Mouse (Mus musculus): Measurements from ENCODE around the gene Cdc6.

Gene Cdc6

DNA sequence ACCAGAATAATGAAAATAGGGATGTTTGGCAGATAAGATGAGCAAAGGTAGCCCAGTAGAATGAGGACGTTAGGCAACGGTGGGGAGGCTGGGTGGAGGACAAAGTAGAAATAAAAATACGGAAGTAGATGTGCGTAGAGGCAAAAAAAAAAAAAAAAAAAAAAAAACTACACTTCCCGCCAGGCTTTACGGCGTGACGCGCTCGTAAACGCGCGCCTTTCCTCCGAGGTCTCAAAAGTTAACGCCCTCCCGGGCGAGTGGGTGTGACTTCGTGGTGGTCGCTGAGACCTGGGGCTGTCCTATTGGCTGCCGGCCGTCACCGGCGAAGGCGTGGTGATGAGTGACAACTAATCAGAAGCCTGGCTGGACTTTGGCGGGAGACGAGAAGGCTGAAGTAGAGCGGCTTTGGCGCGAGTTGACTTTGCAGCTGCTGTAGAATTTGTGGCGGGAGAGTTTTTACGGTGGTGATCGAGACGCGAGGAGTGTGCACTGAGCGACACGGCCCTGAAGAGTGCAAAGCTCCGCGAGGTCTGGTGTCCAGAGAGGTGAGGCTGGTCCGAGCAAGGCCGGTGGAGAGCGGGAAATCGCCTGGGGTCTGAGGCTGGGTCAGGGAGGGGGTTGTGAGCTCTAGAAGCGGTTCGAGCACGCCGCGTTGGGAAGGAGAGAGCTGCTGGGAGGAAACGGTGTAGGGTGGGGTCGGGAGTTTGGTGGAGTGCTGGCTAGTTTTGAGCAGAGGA is at the start of gene Cdc6:
Gene Cdc6, plus strand, starts transcription at position 365 of the 737 bp plus-strand sequence.
- TF ChIP-seq GATA4 (IDR thresholded peaks at IDR 0.05; ENCODE audit: insufficient replicate concordance, low read length) = no peak; the same call in 1 of the 2 replicates

DNA sequence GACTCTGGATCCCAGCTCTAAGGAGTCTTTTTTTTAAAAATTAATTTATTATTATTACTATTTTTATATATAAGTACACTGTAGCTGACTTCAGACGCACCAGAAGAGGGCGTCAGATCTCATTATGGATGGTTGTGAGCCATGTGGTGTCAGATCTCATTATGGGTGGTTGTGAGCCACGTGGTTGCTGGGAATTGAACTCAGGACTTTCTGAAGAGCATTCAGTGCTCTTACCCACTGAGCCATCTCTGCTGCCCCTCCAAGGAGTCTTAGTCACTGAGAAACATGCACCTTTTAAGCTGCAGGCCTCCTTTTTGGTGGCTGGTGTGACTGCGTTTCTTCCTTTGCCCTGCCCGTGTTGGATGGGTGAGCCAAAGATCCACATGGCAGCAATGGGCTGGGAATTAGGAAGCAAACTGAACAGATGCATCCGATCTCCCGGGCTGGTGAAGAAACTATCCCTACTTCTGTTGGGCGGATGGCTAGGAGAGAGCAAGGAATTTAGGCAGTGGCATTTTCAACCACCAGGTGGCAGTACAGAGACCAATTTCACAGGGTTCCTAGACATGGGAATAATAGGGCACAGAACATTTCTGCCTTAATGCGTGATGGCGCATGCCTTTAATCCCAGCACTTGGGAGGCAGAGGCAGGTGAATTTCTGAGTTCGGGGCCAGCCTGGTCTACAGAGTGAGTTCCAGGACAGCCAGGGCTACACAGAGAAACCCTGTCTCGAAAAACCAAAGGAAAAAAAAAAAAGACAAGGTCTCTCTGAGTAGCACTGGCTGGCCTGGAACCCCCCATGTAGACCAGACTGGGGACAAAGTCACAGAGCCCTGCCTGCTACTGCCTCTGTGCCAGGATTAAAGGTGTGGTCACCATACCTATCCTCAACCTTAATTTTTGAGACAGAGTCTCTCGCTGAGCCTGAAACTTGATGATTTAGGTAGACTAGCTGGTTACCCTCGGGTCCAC is 48.6 kb upstream of the Cdc6 start:
- TF ChIP-seq GATA4 (IDR thresholded peaks at IDR 0.05; ENCODE audit: insufficient replicate concordance, low read length) = no peak

DNA sequence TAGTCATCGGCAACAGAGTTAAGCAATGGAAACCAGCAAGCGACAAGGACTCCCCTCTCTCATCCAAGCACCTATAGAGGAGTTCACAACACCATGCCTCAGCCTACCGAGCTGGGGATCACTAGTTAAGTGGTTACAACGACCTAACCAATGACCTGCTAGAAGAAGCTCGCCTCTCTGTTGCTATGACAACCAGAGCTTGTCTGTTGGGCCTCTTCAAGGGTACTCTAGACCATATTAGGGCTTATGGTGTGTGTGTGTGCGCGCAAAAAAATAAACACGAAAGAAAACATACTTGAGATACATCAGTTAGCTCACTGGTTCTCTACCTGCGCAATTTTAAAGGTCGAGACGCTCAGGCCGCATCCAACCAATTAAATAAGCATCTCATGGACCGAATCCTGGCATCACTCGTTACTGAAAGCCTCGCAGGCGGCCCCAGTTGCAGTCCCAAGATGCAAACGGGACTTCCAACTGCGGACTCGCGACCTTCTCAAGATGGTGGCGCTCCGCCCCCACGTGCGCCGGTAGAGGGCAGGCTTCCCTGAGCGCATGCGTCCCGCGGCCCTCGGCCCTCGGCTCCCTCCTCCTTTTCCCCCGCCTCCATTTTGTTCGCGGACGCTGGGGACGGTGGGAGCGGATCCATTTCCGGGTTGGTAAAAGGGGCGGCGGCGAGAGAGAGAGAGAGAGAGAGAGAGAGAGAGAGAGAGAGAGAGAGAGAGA is 44.4 kb upstream of the Cdc6 start, which contains the start of gene Wipf2:
Gene Wipf2, plus strand, starts transcription at position 611 of the 723 bp plus-strand sequence.
- TF ChIP-seq GATA4 (IDR thresholded peaks at IDR 0.05; ENCODE audit: insufficient replicate concordance, low read length) = no peak

DNA sequence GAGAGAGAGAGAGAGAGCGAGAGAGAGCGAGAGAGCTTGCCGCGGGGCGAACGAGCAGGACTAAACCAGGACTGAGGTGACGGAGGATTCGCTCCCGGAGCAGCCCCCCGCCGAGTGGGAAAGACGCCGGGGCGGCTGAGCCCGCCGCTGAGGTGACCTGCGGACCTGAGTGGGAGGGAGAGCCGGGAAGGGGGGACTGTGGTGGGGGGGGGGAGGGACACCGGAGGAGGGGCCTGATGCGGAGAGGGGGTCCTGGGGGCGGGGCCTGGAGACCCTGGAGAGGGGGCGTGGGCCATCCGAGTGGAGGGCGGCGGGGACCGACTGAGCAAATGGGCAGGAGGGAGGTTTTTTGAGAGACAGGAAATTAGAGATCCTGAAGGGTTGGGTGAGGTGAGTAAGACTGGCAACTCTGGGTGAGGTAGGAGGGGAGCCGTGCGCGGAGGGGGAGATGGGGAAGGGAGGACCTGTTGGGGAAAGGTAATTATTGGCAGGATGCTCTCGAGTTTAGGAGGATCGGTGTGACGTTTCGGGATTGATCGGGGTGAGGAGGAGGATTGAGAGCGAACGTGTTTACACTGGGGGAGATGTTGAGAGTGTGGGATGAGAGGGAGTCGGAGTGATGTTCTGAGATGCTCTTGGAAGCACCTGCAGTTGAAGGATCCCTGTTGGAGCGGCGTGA is 43.7 kb upstream of the Cdc6 start:
- TF ChIP-seq GATA4 (IDR thresholded peaks at IDR 0.05; ENCODE audit: insufficient replicate concordance, low read length) = no peak

DNA sequence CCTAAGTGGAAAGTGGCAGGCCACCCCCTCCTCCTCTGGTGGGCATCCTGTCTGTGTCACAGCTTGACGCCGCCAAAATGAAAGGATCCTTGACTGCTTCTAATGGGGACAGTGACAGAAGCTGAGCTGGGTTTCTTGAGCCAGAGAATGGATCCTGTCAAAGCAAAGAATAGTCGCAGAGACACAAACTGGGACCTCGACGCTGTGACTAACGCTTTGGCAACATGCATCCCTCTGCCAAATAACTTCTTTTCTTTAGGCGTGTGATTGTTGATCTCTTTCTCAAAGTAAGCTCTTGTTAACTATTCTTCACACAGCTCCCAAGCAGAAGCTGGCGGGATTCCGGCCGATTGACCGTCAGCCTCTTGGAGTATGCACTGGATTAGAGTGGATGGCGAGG is 40.3 kb upstream of the Cdc6 start:
- TF ChIP-seq GATA4 (IDR thresholded peaks at IDR 0.05; ENCODE audit: insufficient replicate concordance, low read length) = no peak

DNA sequence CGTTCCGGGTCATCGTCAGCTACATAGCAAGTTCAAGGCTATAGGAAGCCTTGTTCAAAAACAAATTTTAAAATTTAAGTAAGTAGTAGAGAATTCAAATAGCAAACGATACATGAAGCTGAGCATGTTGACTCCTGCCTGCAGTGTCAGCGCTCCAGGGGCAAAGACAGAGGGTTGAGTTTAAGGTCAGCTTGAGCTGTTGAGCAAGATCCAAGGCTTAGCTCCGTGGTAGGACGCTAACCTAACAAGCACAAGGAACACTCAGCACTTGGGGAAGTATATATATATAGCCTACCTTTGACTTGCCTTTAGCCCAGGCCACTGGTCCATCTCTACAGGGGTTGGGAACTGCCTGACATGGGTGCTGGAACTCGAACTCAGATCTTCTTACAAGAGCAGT is 37.7 kb upstream of the Cdc6 start:
- TF ChIP-seq GATA4 (IDR thresholded peaks at IDR 0.05; ENCODE audit: insufficient replicate concordance, low read length) = no peak

DNA sequence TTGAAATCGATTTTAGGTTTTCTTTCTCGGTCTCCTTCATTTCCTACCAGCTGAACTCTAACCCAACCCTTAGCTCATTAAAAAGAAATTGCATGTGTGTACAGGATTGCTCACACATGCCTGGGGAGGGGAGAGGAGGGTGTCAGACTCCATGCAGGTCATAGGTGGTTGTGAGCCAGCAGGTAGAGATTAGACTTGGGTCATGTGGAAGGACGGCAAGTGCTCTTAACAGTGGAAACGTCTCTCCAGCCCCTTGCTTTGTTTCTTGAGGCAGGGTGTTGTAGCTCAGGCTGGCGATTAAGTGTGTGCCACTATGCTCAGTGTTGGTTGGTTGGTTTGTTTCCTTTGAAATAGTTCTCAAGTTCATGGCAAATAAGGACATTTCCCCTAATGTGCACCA is 36.8 kb upstream of the Cdc6 start:
- no peak for TF ChIP-seq GATA4 (IDR thresholded peaks at IDR 0.05; ENCODE audit: insufficient replicate concordance, low read length)

DNA sequence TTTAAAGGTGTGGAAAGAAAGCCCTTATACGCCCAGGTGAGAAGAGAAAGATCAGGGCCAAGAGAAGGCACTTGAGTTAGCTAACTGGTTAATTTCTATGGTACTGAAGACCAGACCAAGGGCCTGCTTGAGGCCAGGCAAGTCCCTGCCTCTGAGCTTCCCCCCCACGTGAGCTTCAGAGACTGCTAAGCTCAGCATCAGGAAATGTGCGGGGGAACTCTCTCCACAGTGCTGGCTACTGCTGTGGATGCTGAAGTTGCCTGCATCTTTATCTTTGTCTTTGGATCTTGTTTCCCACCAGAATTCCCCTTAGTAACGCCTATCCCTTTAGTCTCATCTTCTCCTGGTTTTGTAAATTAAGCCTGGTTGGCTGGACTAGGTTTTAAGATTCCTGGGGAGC is 36.2 kb upstream of the Cdc6 start:
- TF ChIP-seq GATA4 (IDR thresholded peaks at IDR 0.05; ENCODE audit: insufficient replicate concordance, low read length) = no peak

DNA sequence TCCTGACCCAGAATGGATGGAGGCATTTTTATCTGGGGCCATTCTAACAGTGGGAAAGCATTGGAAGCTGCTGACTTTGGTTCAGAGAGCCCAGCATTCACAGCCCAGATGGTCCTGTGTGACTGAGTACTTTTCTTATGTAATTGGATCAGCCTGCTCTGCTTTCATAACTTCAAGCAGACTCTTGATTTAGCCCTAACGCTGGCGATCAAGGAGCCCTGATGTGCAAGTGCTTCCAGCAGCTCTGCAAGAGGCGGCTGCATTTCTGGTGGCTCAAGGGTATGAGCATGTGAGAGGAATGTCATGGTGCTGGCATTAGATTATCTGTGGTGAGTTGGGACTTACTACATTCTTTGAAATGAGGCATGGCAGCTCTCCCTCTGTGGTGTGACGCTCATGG is 35.6 kb upstream of the Cdc6 start:
- no peak for TF ChIP-seq GATA4 (IDR thresholded peaks at IDR 0.05; ENCODE audit: insufficient replicate concordance, low read length)

DNA sequence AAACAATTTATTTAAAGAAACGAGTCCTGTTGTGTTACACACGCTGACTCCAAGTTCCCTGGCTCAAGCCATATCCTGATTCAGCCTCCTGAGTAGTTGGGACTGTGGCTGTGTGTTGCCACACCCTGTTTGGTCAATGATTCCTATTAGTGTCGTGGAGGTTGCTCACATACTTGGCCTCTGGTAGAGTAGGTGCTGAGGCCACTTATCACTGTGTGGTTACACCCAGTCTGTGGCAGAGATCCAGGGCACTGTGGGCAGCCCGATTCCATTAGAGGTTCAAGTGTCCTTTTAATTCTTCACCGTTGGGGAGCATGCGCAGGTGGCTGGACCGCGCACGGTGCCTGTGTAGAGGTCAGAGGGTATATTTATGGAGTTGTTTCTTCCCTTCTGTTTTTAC is 33.7 kb upstream of the Cdc6 start:
- no peak for TF ChIP-seq GATA4 (IDR thresholded peaks at IDR 0.05; ENCODE audit: insufficient replicate concordance, low read length)

DNA sequence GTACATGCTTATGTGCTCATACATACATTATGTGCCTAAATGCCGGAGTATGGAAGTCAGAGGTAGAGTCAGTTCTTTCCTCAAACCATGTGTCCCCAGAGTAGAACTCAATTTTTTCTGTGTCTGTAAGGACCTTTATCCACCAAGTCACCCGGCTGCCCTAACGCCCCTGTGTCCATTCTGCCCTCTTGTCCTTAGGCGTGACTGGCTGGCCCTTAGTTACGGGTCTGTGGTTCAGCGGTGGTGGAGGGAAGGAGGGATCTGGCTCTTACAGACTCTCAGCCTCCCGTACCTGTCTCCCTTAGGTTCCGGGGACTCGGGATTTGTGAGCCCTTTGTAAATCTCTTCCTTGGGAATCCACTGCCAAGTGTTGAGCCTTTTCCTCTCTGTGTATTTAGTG is 30.6 kb upstream of the Cdc6 start:
- no peak for TF ChIP-seq GATA4 (IDR thresholded peaks at IDR 0.05; ENCODE audit: insufficient replicate concordance, low read length)

DNA sequence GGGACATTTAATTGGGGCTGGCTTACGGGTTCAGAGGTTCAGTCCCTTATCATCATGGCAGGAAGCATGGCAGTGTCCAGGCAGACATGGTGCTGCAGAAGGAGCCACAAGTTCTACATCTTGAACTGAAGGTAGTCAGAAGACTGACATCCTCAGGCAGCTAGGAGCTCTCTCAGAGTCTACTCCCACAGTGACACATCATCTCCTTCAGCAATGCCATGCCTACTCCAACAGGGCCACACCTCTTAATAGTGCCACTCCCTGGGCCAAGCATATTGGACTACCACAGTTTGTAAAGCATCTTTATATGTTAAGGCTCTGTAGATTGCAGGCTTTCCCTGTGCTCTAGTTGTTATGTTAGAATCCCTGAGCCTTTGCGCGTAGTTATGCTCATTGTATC is 19.9 kb upstream of the Cdc6 start:
- TF ChIP-seq GATA4 (IDR thresholded peaks at IDR 0.05; ENCODE audit: insufficient replicate concordance, low read length) = no peak

DNA sequence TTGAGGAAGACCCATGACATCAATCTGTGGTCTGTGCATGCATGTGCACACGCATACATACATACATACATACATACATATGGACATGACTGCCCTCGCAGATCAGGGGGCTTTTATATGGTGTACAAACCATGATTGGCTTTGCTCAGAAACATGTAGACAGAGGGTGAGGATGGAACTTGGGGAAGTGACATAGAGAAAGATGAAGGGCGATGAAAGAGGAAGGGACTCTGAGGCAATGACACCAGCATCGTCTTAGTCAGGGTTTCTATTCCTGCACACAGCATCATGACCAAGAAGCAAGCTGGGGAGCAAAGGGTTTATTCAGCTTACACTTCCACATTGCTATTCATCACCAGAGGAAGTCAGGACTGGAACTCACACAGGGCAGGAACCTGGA is 18.5 kb upstream of the Cdc6 start:
- TF ChIP-seq GATA4 (IDR thresholded peaks at IDR 0.05; ENCODE audit: insufficient replicate concordance, low read length) = no peak

DNA sequence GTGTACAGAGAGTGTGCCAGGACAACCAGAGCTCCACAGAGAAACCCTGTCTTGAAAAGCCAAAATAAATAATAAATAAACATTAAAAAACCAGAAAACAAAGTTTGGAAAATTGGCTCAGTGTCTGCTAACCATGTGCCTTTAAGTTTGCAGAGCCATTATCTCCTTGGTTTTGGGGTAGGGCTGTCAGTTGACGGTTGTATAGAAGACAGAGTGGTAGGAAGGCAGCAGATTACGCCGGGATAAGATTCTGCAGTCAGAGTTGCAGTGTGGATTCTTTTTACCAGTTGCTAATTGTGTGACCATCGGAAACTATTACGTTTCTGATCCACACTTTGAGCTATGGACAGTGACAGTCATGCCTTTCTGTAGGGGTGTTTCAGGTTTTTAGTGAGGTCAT is 17.6 kb upstream of the Cdc6 start:
- no peak for TF ChIP-seq GATA4 (IDR thresholded peaks at IDR 0.05; ENCODE audit: insufficient replicate concordance, low read length)

DNA sequence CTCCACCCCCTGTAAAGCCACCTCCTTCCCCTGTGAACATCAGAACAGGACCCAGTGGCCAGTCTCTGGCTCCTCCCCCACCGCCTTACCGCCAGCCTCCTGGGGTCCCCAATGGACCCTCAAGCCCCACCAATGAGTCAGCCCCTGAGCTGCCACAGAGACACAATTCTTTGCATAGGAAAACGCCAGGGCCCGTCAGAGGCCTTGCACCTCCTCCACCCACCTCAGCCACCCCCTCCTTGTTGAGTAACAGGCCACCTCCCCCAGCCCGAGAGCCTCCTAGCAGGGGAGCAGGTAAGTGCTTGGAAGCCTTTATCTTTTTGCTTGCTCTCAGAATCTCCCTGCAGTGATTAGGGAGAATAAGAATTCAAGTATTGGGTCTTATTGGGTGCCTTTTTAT is 15.2 kb upstream of the Cdc6 start:
- no peak for TF ChIP-seq GATA4 (IDR thresholded peaks at IDR 0.05; ENCODE audit: insufficient replicate concordance, low read length)

Measured in liver, adult (tissue).